Mouse (Mus musculus) lung, postnatal 0 days (tissue): ENCODE data around the gene Clhc1.

Source experiments
- CTCF ChIP-seq: IDR thresholded peaks from 2 replicates; pipeline ENCODE4 v1.5.1; 2016; ENCODE audit warnings: antibody characterized with exemption, mild to moderate bottlenecking
- EP300 ChIP-seq: IDR thresholded peaks from 2 replicates; pipeline ENCODE4 v1.6.1; 2016; ENCODE audit warnings: antibody characterized with exemption, mild to moderate bottlenecking, control low read depth

DNA sequence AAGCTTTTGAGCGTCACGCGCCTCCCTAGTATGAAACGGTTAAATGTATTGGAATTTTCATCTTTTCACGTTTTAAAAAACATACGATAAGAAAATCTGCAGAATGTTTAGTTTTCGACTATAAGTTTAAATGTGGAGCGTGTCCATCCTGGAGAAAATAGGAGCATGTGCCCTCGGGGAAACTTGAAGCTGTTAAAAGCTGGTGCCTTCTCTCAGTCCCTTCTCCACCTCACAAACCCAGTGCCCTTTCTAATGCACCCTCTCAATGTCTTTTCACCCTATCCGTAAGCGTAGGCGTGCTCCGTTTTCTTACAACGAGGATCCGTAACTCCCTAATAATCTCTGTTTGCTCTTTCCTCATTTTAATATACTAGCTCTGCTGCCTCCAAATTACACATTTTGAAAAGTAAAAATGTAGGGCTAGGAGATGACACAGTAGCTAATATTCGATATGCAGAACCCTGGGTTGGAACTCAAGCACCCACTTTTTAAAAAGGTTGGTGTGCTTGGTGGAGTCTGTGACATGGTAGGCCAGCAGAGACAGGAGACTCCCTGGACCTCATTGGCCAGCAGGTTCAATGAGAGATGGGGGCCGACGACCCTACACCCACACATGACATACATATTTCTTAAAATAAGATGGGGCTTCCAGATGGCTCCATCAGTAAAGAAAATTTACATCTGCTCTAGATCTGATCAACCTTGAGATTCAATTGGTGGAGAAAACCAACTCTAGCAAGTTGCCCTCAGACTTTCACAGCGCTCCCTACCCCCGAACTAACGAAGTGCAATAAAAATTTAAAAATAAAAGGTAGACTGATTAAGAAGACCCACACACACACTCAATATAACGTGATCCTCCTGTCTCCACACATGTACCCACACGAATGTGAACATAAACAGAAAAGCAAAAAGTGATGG, 1.0 kb downstream of the Clhc1 start:
- TF ChIP-seq CTCF (no peak), EP300 (no peak)
